Comparison of ENCODE assay signal across 12 mouse cellular contexts in the genomic region with DNA sequence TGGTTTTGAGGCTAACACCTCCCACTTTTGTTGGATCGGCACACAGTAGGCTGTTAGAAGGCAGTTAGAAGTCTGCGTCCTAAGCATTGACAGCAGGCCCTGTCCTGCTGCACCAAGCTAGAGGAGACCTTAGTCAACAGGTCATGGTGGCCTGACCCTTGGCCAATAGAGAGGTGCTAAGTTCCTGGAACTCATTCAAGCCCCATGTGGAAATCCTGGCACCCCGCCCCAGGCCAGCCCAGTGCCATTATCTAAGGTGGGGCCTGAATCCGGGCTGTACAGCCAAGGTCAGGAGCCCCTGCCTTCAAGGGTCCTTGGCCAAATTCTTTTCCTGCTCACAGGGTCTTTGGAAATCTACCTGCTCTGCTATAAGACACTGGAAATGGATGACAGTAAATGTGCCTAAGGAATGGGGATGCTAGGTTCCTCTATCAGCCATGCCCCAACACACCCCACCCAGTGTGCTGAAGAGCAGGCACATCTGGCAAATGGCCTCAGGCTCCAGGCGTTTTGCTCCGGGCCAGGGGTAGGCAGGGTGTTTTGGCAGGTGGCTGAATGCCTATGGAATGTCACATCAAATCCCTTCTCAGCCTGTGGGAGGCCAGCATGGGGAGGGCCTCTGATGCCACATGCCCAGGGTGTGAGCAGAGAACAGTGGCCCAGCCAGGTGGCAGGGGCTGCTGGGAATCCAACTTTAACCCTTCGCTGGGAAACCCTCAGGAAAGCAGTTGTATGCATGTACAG. TPM values are rescaled to one million over a fixed set of nuclear protein-coding genes. Genes with fewer than 3 reads are reported as not detected.
A peak's percentile ranks its signal among the peaks of the same experiment; 100 is the strongest.
DNase-seq lines count a peak whose midpoint lies in the region; ATAC-seq and TF ChIP-seq lines count a peak whose summit lies in the region.
"Had no signal": no experiment of that assay in that cellular context is flagged by ENCODE, and none has a peak within 500 bp of the region (broad histone marks: within the 10 kb centered on the region; RNA-seq: fewer than 3 reads in every experiment).

No protein-coding gene starts in this region.

- peaks cover 17% of the 10 kb centered on the region for H3K27me3 ChIP-seq in heart, embryonic 13.5 days (replicated peaks)
- H3K27me3 ChIP-seq in limb, embryonic 14.5 days (ENCODE audit: control insufficient read depth, insufficient read depth, low read length) = peaks cover 10% of the 10 kb centered on the region; the same call in 1 of the 2 replicates

- no peak for TF ChIP-seq POLR2A in limb, embryonic 14.5 days (IDR thresholded peaks at IDR 0.05; ENCODE audit: borderline replicate concordance, extremely low read depth, insufficient read depth, insufficient read length)

- peaks cover 98% of the 10 kb centered on the region for H3K36me3 ChIP-seq in heart, embryonic 13.5 days
- no peaks in the 10 kb centered on the region for H3K36me3 ChIP-seq in limb, embryonic 14.5 days (ENCODE audit: control insufficient read depth, insufficient read depth, low read length)
- H3K36me3 ChIP-seq: hindbrain, embryonic 13.5 days had no signal

- peak overlapping the region; percentile 68 for H3K9ac ChIP-seq in heart, embryonic 13.5 days
- no peak overlapping the region for H3K9ac ChIP-seq in limb, embryonic 14.5 days (ENCODE audit: low read depth, low read length, severe bottlenecking)
- H3K9ac ChIP-seq: hindbrain, embryonic 13.5 days had no signal

- peak; percentile 71 for DNase-seq in adrenal gland, postnatal 10 days
- DNase-seq in adrenal gland, postnatal 4 days (ENCODE audit: low spot score in 2 of 2) = no peak
- DNase-seq in 3134 (ENCODE audit: extremely low read depth, insufficient read length, low spot score) = peak; percentile 58
- peak; percentile 21 for DNase-seq in limb, embryonic 14.5 days (ENCODE audit: low spot score)
- no peak for DNase-seq in embryo, embryonic 11 days
- DNase-seq in right cerebral cortex, postnatal 14 days = no peak
- DNase-seq in ovary, adult 18-20 months (ENCODE audit: low spot score) = no peak

- peak overlapping the region; percentile 61 for H3K27ac ChIP-seq in heart, embryonic 13.5 days (replicated peaks)
- H3K27ac ChIP-seq in limb, embryonic 14.5 days (replicated peaks; ENCODE audit: low read depth, low read length) = no peak overlapping the region
- H3K27ac ChIP-seq: hindbrain, embryonic 13.5 days had no signal

- H3K9me3 ChIP-seq in heart, embryonic 13.5 days = no peaks in the 10 kb centered on the region
- no peaks in the 10 kb centered on the region for H3K9me3 ChIP-seq in limb, embryonic 14.5 days (ENCODE audit: control insufficient read depth, low read length)
- H3K9me3 ChIP-seq: hindbrain, embryonic 13.5 days had no signal

- no peak overlapping the region for H3K4me3 ChIP-seq in heart, embryonic 13.5 days
- H3K4me3 ChIP-seq in limb, embryonic 14.5 days (replicated peaks; ENCODE audit: low read length) = no peak overlapping the region
- H3K4me3 ChIP-seq: hindbrain, embryonic 13.5 days had no signal

- no peak overlapping the region for H3K4me2 ChIP-seq in heart, embryonic 13.5 days
- H3K4me2 ChIP-seq in limb, embryonic 14.5 days (replicated peaks; ENCODE audit: low read depth, low read length, severe bottlenecking) = no peak overlapping the region
- H3K4me2 ChIP-seq: hindbrain, embryonic 13.5 days had no signal

- WGBS in heart, embryonic 13.5 days = 43% methylated on average over 7 of the region's 7 CpGs
- 49% methylated on average over 7 of the region's 7 CpGs for WGBS in limb, embryonic 14.5 days

- no peak for ATAC-seq in heart, embryonic 13.5 days (ENCODE audit: extremely low read depth, insufficient number of reproducible peaks, low FRiP score, low TSS enrichment)
- peak; percentile 17; the same call in 1 of the 2 replicates for ATAC-seq in limb, embryonic 14.5 days (ENCODE audit: low FRiP score, low read depth)

- H3K4me1 ChIP-seq in heart, embryonic 13.5 days = peaks cover 74% of the 10 kb centered on the region
- peaks cover 4% of the 10 kb centered on the region; the same call in 1 of the 2 replicates for H3K4me1 ChIP-seq in limb, embryonic 14.5 days (ENCODE audit: control insufficient read depth, insufficient read depth, low read length)

RNA-seq across cellular contexts. Expression of a gene that starts 17.8 kb away (rescaled TPM):
- total RNA-seq in adrenal gland, postnatal 10 days (2021) = not detected
- not detected for total RNA-seq in adrenal gland, postnatal 4 days (2021)
- polyA plus RNA-seq in heart, embryonic 13.5 days (2015; fragmentation: Nextera tagmentation; extraction: Ambion mirVana) = not detected in 2 replicates
- polyA plus RNA-seq in limb, embryonic 14.5 days (2012; rRNA removed) = 0.16 and 0.31 TPM in 2 replicates
- polyA plus RNA-seq in limb, embryonic 14.5 days (2014; fragmentation: Nextera tagmentation; extraction: Ambion mirVana) = 0.14 TPM in 1 of 2 replicates, not detected in the other
- total RNA-seq: common myeloid progenitor, adult 5-6 weeks; megakaryocyte progenitor cell, adult 5-6 weeks; neutrophil, adult 5-6 weeks had no signal

RNA-seq across cellular contexts. Expression of a gene that starts 27.2 kb away (rescaled TPM):
- total RNA-seq in adrenal gland, postnatal 10 days (2021) = 10 to 100 TPM in 1 of 2 experiments, 1 to 10 TPM in 1; 5.5 to 20.3 TPM
- total RNA-seq in adrenal gland, postnatal 4 days (2021) = 1 to 10 TPM; 2.5 to 5.2 TPM
- 164 and 183 TPM in 2 replicates for polyA plus RNA-seq in heart, embryonic 13.5 days (2015; fragmentation: Nextera tagmentation; extraction: Ambion mirVana)
- 13.8 and 18.2 TPM in 2 replicates for polyA plus RNA-seq in limb, embryonic 14.5 days (2012; rRNA removed)
- 7.4 and 11.7 TPM in 2 replicates for polyA plus RNA-seq in limb, embryonic 14.5 days (2014; fragmentation: Nextera tagmentation; extraction: Ambion mirVana)
- total RNA-seq: common myeloid progenitor, adult 5-6 weeks; neutrophil, adult 5-6 weeks had no signal

RNA-seq across cellular contexts. Expression of a gene that starts 59.9 kb away (rescaled TPM):
- 1 to 10 TPM; 3.6 to 4.4 TPM for total RNA-seq in adrenal gland, postnatal 10 days (2021)
- 1 to 10 TPM; 3.2 to 3.5 TPM for total RNA-seq in adrenal gland, postnatal 4 days (2021)
- 13.8 and 15.8 TPM in 2 replicates for polyA plus RNA-seq in heart, embryonic 13.5 days (2015; fragmentation: Nextera tagmentation; extraction: Ambion mirVana)
- polyA plus RNA-seq in limb, embryonic 14.5 days (2012; rRNA removed) = 9.5 and 10.5 TPM in 2 replicates
- 13.2 and 14.0 TPM in 2 replicates for polyA plus RNA-seq in limb, embryonic 14.5 days (2014; fragmentation: Nextera tagmentation; extraction: Ambion mirVana)

Comparison
In these comparisons a context has a peak if more than half of its experiments do, and no peak if none do; other contexts are left out.
1. DNase-seq: peak in adrenal gland, postnatal 10 days (single experiment), 3134 (single experiment) and limb, embryonic 14.5 days (single experiment); none in adrenal gland, postnatal 4 days (0 of 2), embryo, embryonic 11 days (single experiment), right cerebral cortex, postnatal 14 days (single experiment) and ovary, adult 18-20 months (single experiment).